Mouse (Mus musculus) forebrain, embryonic 11.5 days (tissue): ENCODE results near the gene Aanat. TPM values are rescaled to one million over a fixed set of nuclear protein-coding genes. Genes with fewer than 3 reads are reported as not detected.
A peak's percentile ranks its signal among the peaks of the same experiment; 100 is the strongest.
"Not testable (repeated sequence)": the region's sequence is repeated elsewhere in the genome, so short reads cannot be mapped to it uniquely, and the experiment has no call there.

Experiments
- ATAC-seq: fragments of 200-750 bp; cut with Nextera tagmentation; replicated peaks from 2 replicates; pipeline ENCODE4 v1.8.0; 2017; ENCODE audit warnings: moderate TSS enrichment; ENCODE audit not compliant: low FRiP score
- DNase-seq: peaks from one replicate; pipeline ENCODE4 v3.0.0-alpha.2; 2017; ENCODE audit warnings: low spot score
- H3K27ac ChIP-seq: fragments of 300-500 bp; sonication (generic); 2 replicates; pipeline ENCODE4 v1.5.1; 2014; ENCODE audit warnings: low read depth, low read length
- H3K27me3 ChIP-seq: fragments of 300-500 bp; sonication (generic); 2 replicates; pipeline ENCODE4 v1.6.1; 2014; ENCODE audit warnings: mild to moderate bottlenecking, low read length, mixed read lengths; ENCODE audit not compliant: control insufficient read depth, insufficient read depth
- H3K36me3 ChIP-seq: fragments of 300-500 bp; sonication (generic); 2 replicates; pipeline ENCODE4 v1.6.1; 2014; ENCODE audit warnings: mild to moderate bottlenecking, low read length, moderate library complexity, mixed read lengths; ENCODE audit not compliant: control insufficient read depth, insufficient read depth
- H3K4me1 ChIP-seq: fragments of 300-500 bp; sonication (generic); replicated peaks from 2 replicates; pipeline ENCODE4 v1.6.1; 2014; ENCODE audit warnings: low read length, mixed read lengths; ENCODE audit not compliant: control insufficient read depth, insufficient read depth
- H3K4me2 ChIP-seq: fragments of 300-500 bp; sonication (generic); 2 replicates; pipeline ENCODE4 v1.6.1; 2014; ENCODE audit warnings: low read depth, mild to moderate bottlenecking, low read length, moderate library complexity, mixed read lengths; ENCODE audit not compliant: severe bottlenecking
- H3K4me3 ChIP-seq: fragments of 300-500 bp; sonication (generic); 2 replicates; pipeline ENCODE4 v1.5.1; 2014; ENCODE audit warnings: low read depth, low read length
- H3K9ac ChIP-seq: fragments of 300-500 bp; sonication (generic); 2 replicates; pipeline ENCODE4 v1.6.1; 2014; ENCODE audit warnings: low read length
- H3K9me3 ChIP-seq: fragments of 300-500 bp; sonication (generic); 2 replicates; pipeline ENCODE4 v1.6.1; 2016; ENCODE audit warnings: low read length, mixed read lengths; ENCODE audit not compliant: control insufficient read depth
- WGBS: fragments of 180-500 bp; shearing (Covaris S2); extraction: QIAGEN DNeasy Blood & Tissue Kit; methylation state at CpG from one replicate; pipeline ENCODE4 v1.1.7; 2014; 5-methylcytosine and 5-hydroxymethylcytosine counted together
- polyA plus RNA-seq: library from polyadenylated mRNA; unstranded; fragments of >200 nt; fragmentation: Nextera tagmentation; extraction: Ambion mirVana; gene quantifications from 2 replicates; pipeline ENCODE4 v1.2.1, GENCODE M21; 2014

The Aanat gene
- polyA plus RNA-seq, 1 experiment from 2014 or later, result not detected

- not testable (repeated sequence) for H3K4me1 ChIP-seq, H3K9ac ChIP-seq, H3K4me3 ChIP-seq, H3K9me3 ChIP-seq, ATAC-seq, H3K27me3 ChIP-seq, H3K27ac ChIP-seq, H3K36me3 ChIP-seq, H3K4me2 ChIP-seq, DNase-seq
- 70% methylated on average over 8 of the region's 8 CpGs for WGBS
Observed at GRCm38 (mm10) chr11:116636607-116637006, 50.4 kb downstream of the Aanat start.

- H3K9me3 ChIP-seq, result no peaks in the 10 kb centered on the region
- H3K4me1 ChIP-seq, result peaks cover 6% of the 10 kb centered on the region; the same call in 1 of the 2 replicates
- no peak overlapping the region for H3K4me2 ChIP-seq
- ATAC-seq, result no peak
- 43% methylated on average over 5 of the region's 5 CpGs for WGBS
- H3K27me3 ChIP-seq, result no peaks in the 10 kb centered on the region
- H3K4me3 ChIP-seq, result no peak overlapping the region
- H3K9ac ChIP-seq, result no peak overlapping the region
- H3K27ac ChIP-seq, result no peak overlapping the region
- H3K36me3 ChIP-seq, result no peaks in the 10 kb centered on the region
- no peak for DNase-seq
Observed at GRCm38 (mm10) chr11:116641168-116641567, 54.9 kb downstream of the Aanat start.

- Histone ChIP-seq H3K27ac (no peak overlapping the region), H3K36me3 (no peaks in the 10 kb centered on the region), H3K27me3 (no peaks in the 10 kb centered on the region), H3K9me3 (no peaks in the 10 kb centered on the region), H3K4me1 (peaks cover 6% of the 10 kb centered on the region; the same call in 1 of the 2 replicates), H3K9ac (no peak overlapping the region), H3K4me2 (no peak overlapping the region), H3K4me3 (no peak overlapping the region)
- DNase-seq, result no peak
- ATAC-seq, result no peak
- WGBS, result 75% methylated on average over 3 of the region's 3 CpGs
Observed at GRCm38 (mm10) chr11:116641731-116642130, 55.5 kb downstream of the Aanat start.

DNA sequence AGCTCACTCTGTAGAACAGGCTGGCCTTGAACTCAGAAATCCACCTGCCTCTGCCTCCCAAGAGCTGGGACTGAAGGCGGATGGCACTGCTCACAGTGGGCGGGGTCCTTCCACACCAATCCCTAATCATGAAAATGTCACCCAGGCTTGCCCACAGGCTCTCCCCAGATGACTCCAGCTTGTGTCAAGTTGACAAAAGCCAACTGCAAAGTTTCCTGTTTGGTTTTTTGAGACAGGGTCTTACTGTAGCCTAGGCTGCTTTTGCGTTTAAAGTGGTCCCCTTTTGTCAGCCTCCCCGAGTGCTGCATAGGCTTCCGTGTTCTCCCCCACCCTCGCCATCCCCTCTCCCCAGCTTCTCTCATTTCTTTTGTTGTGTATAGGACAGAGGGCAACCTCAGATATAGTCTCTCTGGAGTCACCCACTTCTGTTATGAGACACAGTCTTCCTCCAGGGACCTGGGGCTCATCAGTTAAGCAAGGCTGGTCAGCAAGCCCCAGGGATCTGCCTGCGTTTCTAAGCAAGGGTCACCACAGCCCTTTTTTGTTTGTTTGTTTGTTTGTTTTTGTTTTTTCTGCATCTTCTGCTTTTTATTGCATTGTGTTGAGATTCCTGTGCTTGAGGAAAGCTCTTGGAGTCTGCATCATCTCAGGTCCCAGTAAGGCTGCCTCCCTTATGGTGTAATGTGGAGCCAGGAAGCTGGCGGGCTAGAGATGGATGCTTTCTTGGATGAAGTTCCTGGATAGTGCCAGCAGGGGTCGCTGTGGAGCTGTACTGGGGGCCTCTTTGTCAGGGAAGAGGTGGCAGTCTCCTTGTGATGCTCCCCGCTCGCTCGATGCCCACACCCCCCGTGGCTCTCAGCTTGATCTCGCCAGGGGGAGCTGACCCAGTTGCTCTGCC, 56.7 kb downstream of the Aanat start:
- Histone ChIP-seq H3K27ac (no peak overlapping the region), H3K4me1 (peaks cover 6% of the 10 kb centered on the region; the same call in 1 of the 2 replicates), H3K9me3 (no peaks in the 10 kb centered on the region), H3K4me3 (peak overlapping the region; percentile 21; the same call in 1 of the 2 replicates), H3K9ac (peak overlapping the region; percentile 61), H3K27me3 (no peaks in the 10 kb centered on the region), H3K36me3 (no peaks in the 10 kb centered on the region), H3K4me2 (peak overlapping the region; percentile 58)
- 39% methylated on average over 14 of the region's 14 CpGs for WGBS
- ATAC-seq (peak; percentile 77), DNase-seq (peak; percentile 96)

DNA sequence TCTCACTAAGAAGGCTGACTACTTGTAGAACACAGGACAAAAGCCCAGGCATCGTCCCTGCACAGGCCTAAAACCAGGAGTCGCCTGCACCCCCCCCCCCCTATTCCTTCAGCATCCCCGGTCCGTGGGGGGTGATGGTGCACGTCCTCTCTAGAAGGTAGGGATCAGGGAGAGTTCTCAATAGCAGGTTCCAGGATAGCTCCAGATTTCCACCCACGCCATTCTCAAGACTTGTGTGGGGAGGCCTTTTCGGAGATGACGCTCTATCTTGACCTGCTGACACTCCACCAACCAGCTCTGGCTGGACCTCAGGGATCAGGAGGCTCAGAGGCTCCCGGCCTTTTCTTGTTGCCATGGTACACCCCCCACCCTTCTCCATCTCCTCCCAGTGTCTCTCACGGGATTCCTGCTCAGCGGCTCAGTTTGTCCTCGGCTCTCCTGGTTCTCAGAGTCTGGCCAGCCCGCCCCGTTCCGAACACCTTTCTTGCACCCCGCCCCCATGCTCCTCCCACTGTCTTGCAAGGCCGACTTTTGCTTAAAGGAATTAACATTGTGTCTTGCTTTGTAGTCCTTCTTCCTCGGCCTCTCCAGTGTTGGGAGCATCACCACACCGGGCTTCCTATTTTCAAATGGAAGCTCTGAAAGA, 57.5 kb downstream of the Aanat start:
- Histone ChIP-seq H3K4me2 (peak overlapping the region; percentile 58), H3K4me1 (peaks cover 6% of the 10 kb centered on the region; the same call in 1 of the 2 replicates), H3K9me3 (no peaks in the 10 kb centered on the region), H3K9ac (peak overlapping the region; percentile 61), H3K27me3 (no peaks in the 10 kb centered on the region), H3K36me3 (no peaks in the 10 kb centered on the region), H3K27ac (no peak overlapping the region), H3K4me3 (peak overlapping the region; percentile 21; the same call in 1 of the 2 replicates)
- DNase-seq (peak; percentile 73), ATAC-seq (peak; percentile 31; the same call in 1 of the 2 replicates)
- WGBS, result 2% methylated on average over 19 of the region's 19 CpGs

GRCm38 (mm10) chr11:116644225-116645112, 58.2 kb downstream of the Aanat start:
- 44% methylated on average over 21 of the region's 21 CpGs for WGBS
- DNase-seq, result peak; percentile 55
- Histone ChIP-seq H3K4me1 (peaks cover 6% of the 10 kb centered on the region; the same call in 1 of the 2 replicates), H3K27me3 (no peaks in the 10 kb centered on the region), H3K4me2 (no peak overlapping the region; the same call in 1 of the 2 replicates), H3K9me3 (no peaks in the 10 kb centered on the region), H3K4me3 (no peak overlapping the region), H3K27ac (no peak overlapping the region), H3K9ac (peak overlapping the region; percentile 61), H3K36me3 (no peaks in the 10 kb centered on the region)
- ATAC-seq, result no peak

DNA sequence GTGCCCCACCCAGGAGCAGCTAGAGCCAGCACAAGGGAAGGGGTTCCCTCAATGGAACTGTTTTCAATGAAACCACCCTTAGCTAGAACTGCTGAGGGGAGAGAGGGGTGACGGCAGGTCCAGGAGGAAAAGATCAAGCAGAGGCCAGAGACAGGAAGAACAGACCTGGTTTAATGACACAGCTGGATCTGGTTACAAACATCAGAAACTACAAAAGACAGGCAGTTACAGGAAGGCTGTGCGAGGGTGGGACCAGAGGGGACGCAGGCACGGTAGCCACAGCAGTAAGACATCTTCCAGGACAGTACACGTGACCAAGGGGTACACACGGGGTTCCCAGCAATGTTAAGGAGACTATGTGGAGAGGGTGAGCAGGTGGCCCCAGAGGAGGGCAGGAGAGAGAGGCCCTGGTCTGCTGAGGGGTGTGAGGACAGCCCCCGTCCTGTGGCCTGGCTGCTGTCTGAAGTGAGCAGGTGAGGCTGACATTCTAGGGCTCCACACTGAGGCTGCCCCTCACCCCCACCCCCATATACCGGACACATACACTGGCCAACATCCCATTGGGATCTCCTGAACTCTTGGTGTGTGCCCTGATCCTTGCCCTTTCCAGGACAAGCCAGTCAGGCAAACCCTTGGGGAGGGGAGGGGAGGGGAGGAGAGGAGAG, 59.3 kb downstream of the Aanat start:
- Histone ChIP-seq H3K27me3 (no peaks in the 10 kb centered on the region), H3K9me3 (no peaks in the 10 kb centered on the region), H3K36me3 (no peaks in the 10 kb centered on the region), H3K27ac (no peak overlapping the region), H3K4me1 (peaks cover 6% of the 10 kb centered on the region; the same call in 1 of the 2 replicates), H3K4me3 (no peak overlapping the region), H3K9ac (no peak overlapping the region), H3K4me2 (no peak overlapping the region)
- 53% methylated on average over 8 of the region's 8 CpGs for WGBS
- ATAC-seq (no peak), DNase-seq (no peak)
